Mouse (Mus musculus) hindbrain, postnatal 0 days (tissue): ENCODE measurements at regions not wholly inside any gene's neighbourhood (a gene's known extent, or its start where the extent isn't known, plus 50 kb on each side); places are given as distances from the start of the nearest gene placed in this dataset.

Source experiments
- ATAC-seq: fragments of 200-750 bp; cut with Nextera tagmentation; 2 replicates; pipeline ENCODE4 v1.8.0; 2017; ENCODE audit warnings: mild to moderate bottlenecking, moderate TSS enrichment, moderate library complexity
- DNase-seq: peaks from one replicate; pipeline ENCODE4 v3.0.0-alpha.2; 2015; ENCODE audit warnings: low spot score
- H3K27ac ChIP-seq: fragments of 300-500 bp; sonication (generic); 2 replicates; pipeline ENCODE4 v1.5.1; 2014; ENCODE audit warnings: mild to moderate bottlenecking
- H3K27me3 ChIP-seq: fragments of 300-500 bp; sonication (generic); 2 replicates; pipeline ENCODE4 v1.6.1; 2014; ENCODE audit warnings: low read length, mixed read lengths; ENCODE audit not compliant: insufficient read depth
- H3K36me3 ChIP-seq: fragments of 300-500 bp; sonication (generic); 2 replicates; pipeline ENCODE4 v1.6.1; 2014; ENCODE audit warnings: low read length, mixed read lengths; ENCODE audit not compliant: insufficient read depth
- H3K4me1 ChIP-seq: fragments of 300-500 bp; sonication (generic); 2 replicates; pipeline ENCODE4 v1.6.1; 2014; ENCODE audit warnings: antibody characterized with exemption, low read length, mixed read lengths; ENCODE audit not compliant: insufficient read depth
- H3K4me2 ChIP-seq: fragments of 300-500 bp; sonication (generic); 2 replicates; pipeline ENCODE4 v1.6.1; 2014; ENCODE audit warnings: low read depth, mild to moderate bottlenecking, low read length, moderate library complexity, mixed read lengths
- H3K4me3 ChIP-seq: fragments of 300-500 bp; sonication (generic); 2 replicates; pipeline ENCODE4 v1.5.1; 2014; ENCODE audit warnings: low read length
- H3K9ac ChIP-seq: fragments of 300-500 bp; sonication (generic); replicated peaks from 2 replicates; pipeline ENCODE4 v1.6.1; 2014; ENCODE audit warnings: mild to moderate bottlenecking, low read length, moderate library complexity, mixed read lengths
- H3K9me3 ChIP-seq: fragments of 300-500 bp; sonication (generic); 2 replicates; pipeline ENCODE4 v1.6.1; 2016; ENCODE audit warnings: low read length, mixed read lengths
- CTCF ChIP-seq: IDR thresholded peaks from 2 replicates; pipeline ENCODE4 v1.5.1; 2016; ENCODE audit warnings: antibody characterized with exemption, control low read depth, low read depth
- WGBS: fragments of 180-500 bp; shearing (Covaris S2); extraction: QIAGEN DNeasy Blood & Tissue Kit; methylation state at CpG from one replicate; pipeline ENCODE4 v1.1.7; 2014; 5-methylcytosine and 5-hydroxymethylcytosine counted together

GRCm38 (mm10) chr13:72993410-72993858, 266.8 kb upstream of the Irx4 start:
- WGBS: 30% methylated on average over 3 of the region's 3 CpGs
- Histone ChIP-seq H3K9ac (no peak overlapping the region), H3K4me3 (no peak overlapping the region), H3K27ac (no peak overlapping the region), H3K4me1 (no peaks in the 10 kb centered on the region), H3K9me3 (no peaks in the 10 kb centered on the region), H3K27me3 (no peaks in the 10 kb centered on the region), H3K4me2 (no peak overlapping the region), H3K36me3 (no peaks in the 10 kb centered on the region)
- DNase-seq (no peak), ATAC-seq (peak; percentile 27)
- TF ChIP-seq CTCF: no peak

- H3K9me3 ChIP-seq: no peaks in the 10 kb centered on the region
- DNase-seq (no peak), ATAC-seq (no peak)
- H3K4me1 ChIP-seq: no peaks in the 10 kb centered on the region
- no peak overlapping the region for H3K4me3 ChIP-seq
- TF ChIP-seq CTCF: no peak
- H3K9ac ChIP-seq: no peak overlapping the region
- H3K36me3 ChIP-seq: no peaks in the 10 kb centered on the region
- H3K27me3 ChIP-seq: no peaks in the 10 kb centered on the region
- no peak overlapping the region for H3K4me2 ChIP-seq
- H3K27ac ChIP-seq: no peak overlapping the region
Measured at GRCm38 (mm10) chr13:72994538-72994937, 265.7 kb upstream of the Irx4 start.

GRCm38 (mm10) chr13:73008856-73009546, 251.3 kb upstream of the Irx4 start:
- H3K9me3 ChIP-seq: no peaks in the 10 kb centered on the region
- DNase-seq: no peak
- H3K4me1 ChIP-seq: no peaks in the 10 kb centered on the region; the same call in 1 of the 2 replicates
- 35% methylated on average over 22 of the region's 22 CpGs for WGBS
- TF ChIP-seq CTCF: no peak
- no peaks in the 10 kb centered on the region for H3K27me3 ChIP-seq
- no peak overlapping the region for H3K9ac ChIP-seq
- peak overlapping the region; percentile 42 for H3K4me2 ChIP-seq
- ATAC-seq: peak; percentile 43; the same call in 1 of the 2 replicates
- H3K27ac ChIP-seq: no peak overlapping the region
- H3K36me3 ChIP-seq: no peaks in the 10 kb centered on the region
- peak overlapping the region; percentile 9; the same call in 1 of the 2 replicates for H3K4me3 ChIP-seq

- H3K9ac ChIP-seq: no peak overlapping the region
- DNase-seq (no peak), ATAC-seq (peak; percentile 40; the same call in 1 of the 2 replicates)
- peak overlapping the region; percentile 42 for H3K4me2 ChIP-seq
- WGBS: 78% methylated on average over 15 of the region's 15 CpGs
- H3K4me1 ChIP-seq: no peaks in the 10 kb centered on the region; the same call in 1 of the 2 replicates
- TF ChIP-seq CTCF: no peak
- H3K36me3 ChIP-seq: no peaks in the 10 kb centered on the region
- no peaks in the 10 kb centered on the region for H3K27me3 ChIP-seq
- no peak overlapping the region for H3K27ac ChIP-seq
- H3K9me3 ChIP-seq: no peaks in the 10 kb centered on the region
- H3K4me3 ChIP-seq: peak overlapping the region; percentile 9; the same call in 1 of the 2 replicates
Measured at GRCm38 (mm10) chr13:73009547-73010475, 250.5 kb upstream of the Irx4 start.

- no peaks in the 10 kb centered on the region for H3K27me3 ChIP-seq
- no peak for TF ChIP-seq CTCF
- no peaks in the 10 kb centered on the region for H3K9me3 ChIP-seq
- no peak overlapping the region for H3K4me3 ChIP-seq
- no peaks in the 10 kb centered on the region for H3K36me3 ChIP-seq
- no peak overlapping the region for H3K9ac ChIP-seq
- 65% methylated on average over 10 of the region's 10 CpGs for WGBS
- no peak for ATAC-seq
- no peak for DNase-seq
- no peak overlapping the region for H3K4me2 ChIP-seq
- no peak overlapping the region for H3K27ac ChIP-seq
- H3K4me1 ChIP-seq: no peaks in the 10 kb centered on the region
Measured at GRCm38 (mm10) chr13:73019181-73019580, 241.1 kb upstream of the Irx4 start.

- Histone ChIP-seq H3K4me3 (no peak overlapping the region), H3K4me2 (no peak overlapping the region), H3K9ac (no peak overlapping the region), H3K36me3 (no peaks in the 10 kb centered on the region), H3K4me1 (no peaks in the 10 kb centered on the region; the same call in 1 of the 2 replicates), H3K9me3 (no peaks in the 10 kb centered on the region), H3K27me3 (no peaks in the 10 kb centered on the region), H3K27ac (no peak overlapping the region)
- DNase-seq (no peak), ATAC-seq (no peak)
- TF ChIP-seq CTCF: no peak
- WGBS: 51% methylated on average over 3 of the region's 3 CpGs
Measured at GRCm38 (mm10) chr13:73031217-73031616, 229.1 kb upstream of the Irx4 start.
